Mouse (Mus musculus) liver, embryonic 16.5 days (tissue): ENCODE results near the gene Ndufs2. TPM values are rescaled to one million over a fixed set of nuclear protein-coding genes. Genes with fewer than 3 reads are reported as not detected.

Source experiments
- ATAC-seq: fragments of 200-750 bp; cut with Nextera tagmentation; 2 replicates; pipeline ENCODE4 v1.8.0; 2017; ENCODE audit warnings: low read depth, mild to moderate bottlenecking, moderate number of reproducible peaks, moderate library complexity
- H3K27ac ChIP-seq: fragments of 300-500 bp; sonication (generic); 2 replicates; pipeline ENCODE4 v1.5.1; 2014; ENCODE audit warnings: mild to moderate bottlenecking, low read length
- H3K27me3 ChIP-seq: fragments of 300-500 bp; sonication (generic); 2 replicates; pipeline ENCODE4 v1.6.1; 2014; ENCODE audit warnings: low read depth, low read length, mixed read lengths; ENCODE audit not compliant: control insufficient read depth, insufficient read depth
- H3K36me3 ChIP-seq: fragments of 300-500 bp; sonication (generic); 2 replicates; pipeline ENCODE4 v1.6.1; 2014; ENCODE audit warnings: mild to moderate bottlenecking; ENCODE audit not compliant: control insufficient read depth, insufficient read depth
- H3K4me1 ChIP-seq: fragments of 300-500 bp; sonication (generic); 2 replicates; pipeline ENCODE4 v1.6.1; 2014; ENCODE audit warnings: low read depth, low read length, mixed read lengths; ENCODE audit not compliant: control insufficient read depth
- H3K4me2 ChIP-seq: fragments of 300-500 bp; sonication (generic); 2 replicates; pipeline ENCODE4 v1.6.1; 2014; ENCODE audit warnings: low read depth, low read length, mixed read lengths
- H3K4me3 ChIP-seq: fragments of 300-500 bp; sonication (generic); 2 replicates; pipeline ENCODE4 v1.5.1; 2014; ENCODE audit warnings: low read depth, mild to moderate bottlenecking, low read length
- H3K9ac ChIP-seq: fragments of 300-500 bp; sonication (generic); 2 replicates; pipeline ENCODE4 v1.6.1; 2014; ENCODE audit warnings: low read depth, low read length
- H3K9me3 ChIP-seq: fragments of 300-500 bp; sonication (generic); replicated peaks from 2 replicates; pipeline ENCODE4 v1.6.1; 2016; ENCODE audit warnings: low read length; ENCODE audit not compliant: control insufficient read depth
- WGBS: fragments of 180-500 bp; shearing (Covaris S2); extraction: QIAGEN DNeasy Blood & Tissue Kit; methylation state at CpG from one replicate; pipeline ENCODE4 v1.1.7; 2014; ENCODE audit not compliant: insufficient replicate concordance; 5-methylcytosine and 5-hydroxymethylcytosine counted together
- polyA plus RNA-seq: library from polyadenylated mRNA; unstranded; fragments of >200 nt; fragmentation: Nextera tagmentation; extraction: Ambion mirVana; gene quantifications from 2 replicates; pipeline ENCODE4 v1.2.1, GENCODE M21; 2015

Ndufs2 gene
- polyA plus RNA-seq, 1 experiment from 2014 or later = 138 TPM

GRCm38 (mm10) chr1:171231844-171232243 is 19.3 kb downstream of the Ndufs2 start:
- Histone ChIP-seq H3K9me3 (no peaks in the 10 kb centered on the region), H3K4me1 (peaks cover 21% of the 10 kb centered on the region), H3K36me3 (peaks cover 7% of the 10 kb centered on the region), H3K27ac (no peak overlapping the region; the same call in 1 of the 2 replicates), H3K4me3 (peak overlapping the region; percentile 47), H3K9ac (no peak overlapping the region), H3K27me3 (no peaks in the 10 kb centered on the region), H3K4me2 (0 out of 2 replicates have a peak overlapping the region, but pooled peaks have one; percentile 26)
- WGBS = 35% methylated on average over 4 of the region's 4 CpGs
- no peak for ATAC-seq

- 69% methylated on average over 3 of the region's 3 CpGs for WGBS
- Histone ChIP-seq H3K27me3 (no peaks in the 10 kb centered on the region), H3K9ac (no peak overlapping the region), H3K4me1 (peaks cover 21% of the 10 kb centered on the region), H3K4me2 (no peak overlapping the region), H3K36me3 (no peaks in the 10 kb centered on the region), H3K9me3 (no peaks in the 10 kb centered on the region), H3K27ac (no peak overlapping the region), H3K4me3 (no peak overlapping the region)
- ATAC-seq = no peak
Measured at GRCm38 (mm10) chr1:171230215-171230614, 21.0 kb downstream of the Ndufs2 start.

- H3K4me2 ChIP-seq = no peak overlapping the region
- H3K4me3 ChIP-seq = no peak overlapping the region
- no peak overlapping the region for H3K27ac ChIP-seq
- H3K9me3 ChIP-seq = no peaks in the 10 kb centered on the region
- ATAC-seq = no peak
- H3K36me3 ChIP-seq = no peaks in the 10 kb centered on the region
- WGBS = 65% methylated on average over 6 of the region's 6 CpGs
- no peaks in the 10 kb centered on the region for H3K27me3 ChIP-seq
- no peak overlapping the region for H3K9ac ChIP-seq
- H3K4me1 ChIP-seq = peaks cover 21% of the 10 kb centered on the region
Measured at GRCm38 (mm10) chr1:171229750-171230149, 21.4 kb downstream of the Ndufs2 start.

- no peaks in the 10 kb centered on the region for H3K9me3 ChIP-seq
- no peaks in the 10 kb centered on the region for H3K27me3 ChIP-seq
- no peak overlapping the region for H3K4me3 ChIP-seq
- no peak for ATAC-seq
- peaks cover 14% of the 10 kb centered on the region for H3K4me1 ChIP-seq
- H3K4me2 ChIP-seq = no peak overlapping the region
- H3K27ac ChIP-seq = no peak overlapping the region
- WGBS = 18% methylated on average over 1 of the region's 1 CpGs
- no peak overlapping the region for H3K9ac ChIP-seq
- no peaks in the 10 kb centered on the region for H3K36me3 ChIP-seq
Measured at GRCm38 (mm10) chr1:171227879-171228278, 23.3 kb downstream of the Ndufs2 start.

GRCm38 (mm10) chr1:171226780-171227179 is 24.4 kb downstream of the Ndufs2 start:
- Histone ChIP-seq H3K9me3 (no peaks in the 10 kb centered on the region), H3K4me2 (peak overlapping the region; percentile 35; the same call in 1 of the 2 replicates)
- WGBS = 44% methylated on average over 4 of the region's 4 CpGs

GRCm38 (mm10) chr1:171224857-171225256 is 26.3 kb downstream of the Ndufs2 start, which contains the start of gene Apoa2:
Gene Apoa2, plus strand, starts transcription at chr1:171225054.
- peak; percentile 24 for ATAC-seq
- peak within 1 kb of the TSS; percentile 32 for H3K9ac ChIP-seq
- H3K4me1 ChIP-seq = peaks cover 19% of the 10 kb centered on the region
- H3K9me3 ChIP-seq = no peaks in the 10 kb centered on the region
- peak within 1 kb of the TSS; percentile 38; the same call in 1 of the 2 replicates for H3K4me2 ChIP-seq
- no peaks in the 10 kb centered on the region for H3K36me3 ChIP-seq
- no peaks in the 10 kb centered on the region for H3K27me3 ChIP-seq
- peak within 1 kb of the TSS; percentile 79 for H3K27ac ChIP-seq
- 69% methylated on average over 5 of the region's 5 CpGs for WGBS
- peak within 1 kb of the TSS; percentile 51 for H3K4me3 ChIP-seq

More at GRCm38 (mm10) chr1:171226780-171227179, 24.4 kb downstream of the Ndufs2 start:
- peaks cover 10% of the 10 kb centered on the region for H3K4me1 ChIP-seq
- H3K9ac ChIP-seq = no peak overlapping the region
- no peaks in the 10 kb centered on the region for H3K36me3 ChIP-seq
- ATAC-seq = no peak
- H3K27me3 ChIP-seq = no peaks in the 10 kb centered on the region
- peak overlapping the region; percentile 51 for H3K4me3 ChIP-seq
- H3K27ac ChIP-seq = peak overlapping the region; percentile 69; the same call in 1 of the 2 replicates

GRCm38 (mm10) chr1:171223796-171224195 is 27.4 kb downstream of the Ndufs2 start:
- Histone ChIP-seq H3K4me1 (peaks cover 19% of the 10 kb centered on the region), H3K4me2 (no peak overlapping the region), H3K36me3 (no peaks in the 10 kb centered on the region), H3K9ac (no peak overlapping the region), H3K9me3 (no peaks in the 10 kb centered on the region), H3K27ac (peak overlapping the region; percentile 90), H3K4me3 (no peak overlapping the region), H3K27me3 (no peaks in the 10 kb centered on the region)
- peak; percentile 45 for ATAC-seq
- 63% methylated on average over 2 of the region's 2 CpGs for WGBS

GRCm38 (mm10) chr1:171223168-171223567 is 28.0 kb downstream of the Ndufs2 start:
- no peaks in the 10 kb centered on the region for H3K36me3 ChIP-seq
- no peaks in the 10 kb centered on the region for H3K27me3 ChIP-seq
- peak overlapping the region; percentile 90 for H3K4me2 ChIP-seq
- peak overlapping the region; percentile 90 for H3K27ac ChIP-seq
- peaks cover 19% of the 10 kb centered on the region for H3K4me1 ChIP-seq
- no peak for ATAC-seq
- H3K9ac ChIP-seq = peak overlapping the region; percentile 73
- H3K9me3 ChIP-seq = no peaks in the 10 kb centered on the region
- peak overlapping the region; percentile 75 for H3K4me3 ChIP-seq
- 56% methylated on average over 6 of the region's 6 CpGs for WGBS

GRCm38 (mm10) chr1:171222238-171223155 is 28.7 kb downstream of the Ndufs2 start, which contains the start of gene Tomm40l:
Gene Tomm40l, minus strand, starts transcription at chr1:171222514.
- Histone ChIP-seq H3K27ac (peak within 1 kb of the TSS; percentile 90), H3K9ac (peak within 1 kb of the TSS; percentile 73), H3K4me3 (peak within 1 kb of the TSS; percentile 75), H3K27me3 (no peaks in the 10 kb centered on the region), H3K4me2 (peak within 1 kb of the TSS; percentile 90), H3K9me3 (no peaks in the 10 kb centered on the region), H3K4me1 (peaks cover 19% of the 10 kb centered on the region), H3K36me3 (no peaks in the 10 kb centered on the region)
- peak; percentile 92 for ATAC-seq
- WGBS = 2% methylated on average over 28 of the region's 28 CpGs
